ENCODE assay signal across 8 mouse cellular contexts in the genomic region with DNA sequence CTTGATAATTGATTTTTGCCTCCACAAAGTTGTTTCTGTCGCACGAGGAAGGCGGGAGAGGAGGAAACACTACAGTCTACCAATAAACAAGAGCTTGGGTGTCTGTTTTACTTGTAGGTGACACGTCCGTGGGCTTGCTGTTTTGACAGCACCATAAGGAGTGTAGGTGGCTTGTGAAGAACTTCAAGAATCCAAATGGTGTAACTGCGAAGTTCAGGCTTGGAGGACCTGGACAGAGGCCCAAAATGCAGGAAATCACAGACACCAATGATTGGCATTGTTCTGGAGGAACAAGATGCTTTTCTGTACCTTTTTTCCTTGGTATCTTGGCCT.
DNase-seq lines count a peak whose midpoint lies in the region; ATAC-seq and TF ChIP-seq lines count a peak whose summit lies in the region.

No protein-coding gene starts in this region.

- DNase-seq in thymus, adult 2 months: no peak
- DNase-seq in thymus, postnatal 25 days: no peak
- peak; percentile 63 to 76 for DNase-seq in left cerebral cortex, adult 18-20 months (ENCODE audit: low spot score in 2 of 2)
- DNase-seq in adrenal gland, adult 2 months: no peak
- no peak for DNase-seq in thymus, postnatal 14 days
- no peak for DNase-seq in spleen, postnatal 10 days (ENCODE audit: low spot score in 2 of 2)

- peak overlapping the region; percentile 89 for H3K4me2 ChIP-seq in forebrain, embryonic 15.5 days (replicated peaks)
- H3K4me2 ChIP-seq in midbrain, embryonic 12.5 days (replicated peaks): peak overlapping the region; percentile 63

- peak overlapping the region; percentile 45 for H3K9ac ChIP-seq in forebrain, embryonic 15.5 days (replicated peaks)
- H3K9ac ChIP-seq in midbrain, embryonic 12.5 days (replicated peaks): peak overlapping the region; percentile 53

- peak overlapping the region; percentile 71 for H3K4me3 ChIP-seq in thymus, adult 2 months (ENCODE audit: control insufficient read depth, insufficient read depth, low read length)
- peak overlapping the region; percentile 48 for H3K4me3 ChIP-seq in forebrain, embryonic 15.5 days
- peak overlapping the region; percentile 52 for H3K4me3 ChIP-seq in midbrain, embryonic 12.5 days

- no peak for TF ChIP-seq POLR2A in thymus, adult 2 months (IDR thresholded peaks at IDR 0.05; ENCODE audit: control insufficient read depth, extremely low read depth, insufficient read depth, low read length, poor library complexity)

- TF ChIP-seq CTCF in thymus, adult 2 months (IDR thresholded peaks at IDR 0.05; ENCODE audit: borderline replicate concordance, control insufficient read depth, extremely low read depth, insufficient read depth, low read length, poor library complexity): no peak

- no peaks in the 10 kb centered on the region for H3K36me3 ChIP-seq in thymus, adult 2 months (ENCODE audit: control insufficient read depth, insufficient read depth, low read length)
- no peaks in the 10 kb centered on the region for H3K36me3 ChIP-seq in forebrain, embryonic 15.5 days
- H3K36me3 ChIP-seq in midbrain, embryonic 12.5 days: no peaks in the 10 kb centered on the region

- no peaks in the 10 kb centered on the region for H3K27me3 ChIP-seq in thymus, adult 2 months (ENCODE audit: control insufficient read depth, insufficient read depth, low read length)
- no peaks in the 10 kb centered on the region for H3K27me3 ChIP-seq in forebrain, embryonic 15.5 days
- H3K27me3 ChIP-seq in midbrain, embryonic 12.5 days: no peaks in the 10 kb centered on the region

- H3K27ac ChIP-seq in thymus, adult 2 months (ENCODE audit: control insufficient read depth, insufficient read depth, low read length): peak overlapping the region; percentile 74
- peak overlapping the region; percentile 21 for H3K27ac ChIP-seq in forebrain, embryonic 15.5 days (replicated peaks)
- H3K27ac ChIP-seq in midbrain, embryonic 12.5 days (replicated peaks): no peak overlapping the region

- peak; percentile 49 for ATAC-seq in forebrain, embryonic 15.5 days (replicated peaks)
- peak; percentile 21 for ATAC-seq in midbrain, embryonic 12.5 days (ENCODE audit: low FRiP score, low read depth)

- 4% methylated on average over 6 of the region's 6 CpGs for WGBS in thymus, adult 2 months
- WGBS in forebrain, embryonic 15.5 days: 2% methylated on average over 6 of the region's 6 CpGs
- 6% methylated on average over 6 of the region's 6 CpGs for WGBS in midbrain, embryonic 12.5 days

- no peaks in the 10 kb centered on the region for H3K9me3 ChIP-seq in forebrain, embryonic 15.5 days
- no peaks in the 10 kb centered on the region for H3K9me3 ChIP-seq in midbrain, embryonic 12.5 days

- H3K4me1 ChIP-seq in thymus, adult 2 months (replicated peaks; ENCODE audit: control insufficient read depth, insufficient read depth, low read length): peaks cover 12% of the 10 kb centered on the region
- H3K4me1 ChIP-seq in forebrain, embryonic 15.5 days: peaks cover 24% of the 10 kb centered on the region
- H3K4me1 ChIP-seq in midbrain, embryonic 12.5 days: peaks cover 7% of the 10 kb centered on the region

Comparison
In these comparisons a context has a peak if more than half of its experiments do, and no peak if none do; other contexts are left out.
1. DNase-seq: peak in left cerebral cortex, adult 18-20 months (2 of 2); none in thymus, adult 2 months (single experiment), thymus, postnatal 25 days (single experiment), adrenal gland, adult 2 months (single experiment), thymus, postnatal 14 days (single experiment) and spleen, postnatal 10 days (0 of 2).
2. Peak in every context shown above with its lines, with median percentiles within 50 percentile points of each other: H3K4me3 ChIP-seq.